Mouse (Mus musculus) C2C12 (cell line): Measurements from ENCODE around the gene Nkx2-3.

Experiments
- CEBPB ChIP-seq: IDR thresholded peaks from one replicate; pipeline ENCODE4 v1.6.1; 2011; ENCODE audit warnings: low read depth, mild to moderate bottlenecking, control low read depth, moderate library complexity
- CTCF ChIP-seq: IDR thresholded peaks from one replicate; pipeline ENCODE4 v1.5.1; 2011; ENCODE audit not compliant: control insufficient read depth, insufficient read depth, insufficient read length
- MAX ChIP-seq: IDR thresholded peaks from one replicate; pipeline ENCODE4 v1.6.1; 2011; ENCODE audit warnings: mild to moderate bottlenecking, control low read depth
- MYOD1 ChIP-seq: IDR thresholded peaks from one replicate; pipeline ENCODE4 v1.6.1; 2011; ENCODE audit warnings: low read depth; ENCODE audit not compliant: control insufficient read depth, insufficient read length
- MYOG ChIP-seq: IDR thresholded peaks from one replicate; pipeline ENCODE4 v1.6.1; 2011; ENCODE audit not compliant: control insufficient read depth, insufficient read length; ENCODE audit errors: extremely low read depth
- USF1 ChIP-seq: IDR thresholded peaks from one replicate; pipeline ENCODE4 v1.6.1; 2011; ENCODE audit warnings: low read depth, mild to moderate bottlenecking, control low read depth, moderate library complexity

- TF ChIP-seq CEBPB, result no peak
- no peak for TF ChIP-seq USF1
- TF ChIP-seq CTCF, result no peak
- TF ChIP-seq MAX, result no peak
- no peak for TF ChIP-seq MYOD1
- TF ChIP-seq MYOG, result no peak
Measured at GRCm38 (mm10) chr19:43651241-43651785, 39.2 kb downstream of the Nkx2-3 start.
